Mouse (Mus musculus) B cell, adult (primary cell): ENCODE data around the gene Slc17a2. TPM values are rescaled to one million over a fixed set of nuclear protein-coding genes. Genes with fewer than 3 reads are reported as not detected.

Source experiments
- total RNA-seq: library from RNA; stranded (reverse); gene quantifications from 4 replicates; pipeline ENCODE4 v1.2.4, GENCODE M21; 2023; ENCODE audit not compliant: inconsistent age

Slc17a2 gene
- not detected in 4 replicates for total RNA-seq

GRCm38 (mm10) chr13:23806422-23807052 lies at the start of gene Slc17a2:
TSS of gene Slc17a2 (plus strand) at chr13:23806993.

GRCm38 (mm10) chr13:23760972-23761864 lies 45.6 kb upstream of the Slc17a2 start, which contains the start of gene Hist1h4a:
TSS of gene Hist1h4a (minus strand) at chr13:23761230.

GRCm38 (mm10) chr13:23761871-23762821 lies 44.6 kb upstream of the Slc17a2 start, which contains the start of gene Hist1h3a:
TSS of gene Hist1h3a (minus strand) at chr13:23762386.

GRCm38 (mm10) chr13:23763586-23764323 lies 43.0 kb upstream of the Slc17a2 start, which contains the start of gene Hist1h1a:
TSS of gene Hist1h1a (plus strand) at chr13:23763666.

GRCm38 (mm10) chr13:23769613-23770012 lies 37.2 kb upstream of the Slc17a2 start, which contains the start of gene Trim38:
TSS of gene Trim38 (plus strand) at chr13:23769913.

GRCm38 (mm10) chr13:23839308-23839707 lies 32.5 kb downstream of the Slc17a2 start, which contains the start of gene Slc17a3:
TSS of gene Slc17a3 (plus strand) at chr13:23839434.

GRCm38 (mm10) chr13:23867405-23867804 lies 60.6 kb downstream of the Slc17a2 start, which contains the start of gene Slc17a1:
TSS of gene Slc17a1 (plus strand) at chr13:23867750.

Other genes starting within 250 kb of the Slc17a2 start
- 304 to 393 TPM (median 327 TPM) in 4 replicates for gene Hist1h3e, start 244.6 kb upstream of the Slc17a2 start, total RNA-seq
- gene Hist1h2ae, start 235.8 kb upstream of the Slc17a2 start, total RNA-seq, result 14.4 to 36.0 TPM (median 25.7 TPM) in 4 replicates
- 482 to 521 TPM (median 495 TPM) in 4 replicates for gene Hist1h2bg, start 235.6 kb upstream of the Slc17a2 start, total RNA-seq
- 216 to 268 TPM (median 252 TPM) in 4 replicates for gene Hist1h2bf, start 232.8 kb upstream of the Slc17a2 start, total RNA-seq
- 41.9 to 71.0 TPM (median 49.4 TPM) in 4 replicates for gene Hist1h2ad, start 232.6 kb upstream of the Slc17a2 start, total RNA-seq
- 32.2 to 49.8 TPM (median 35.5 TPM) in 4 replicates for gene Hist1h3d, start 231.2 kb upstream of the Slc17a2 start, total RNA-seq
- 154 to 204 TPM (median 177 TPM) in 4 replicates for gene Hist1h4d, start 225.4 kb upstream of the Slc17a2 start, total RNA-seq
- 30.3 to 38.2 TPM (median 33.1 TPM) in 4 replicates for gene Hist1h2be, start 185.9 kb upstream of the Slc17a2 start, total RNA-seq
- 319 to 416 TPM (median 354 TPM) in 4 replicates for gene Hist1h1e, start 184.4 kb upstream of the Slc17a2 start, total RNA-seq
- 10.0 to 14.4 TPM (median 11.1 TPM) in 4 replicates for gene Hist1h2ac, start 123.0 kb upstream of the Slc17a2 start, total RNA-seq
- gene Hist1h2bc, start 122.8 kb upstream of the Slc17a2 start, total RNA-seq, result 19.7 to 31.0 TPM (median 21.7 TPM) in 4 replicates
- gene Hist1h1t, start 111.2 kb upstream of the Slc17a2 start, total RNA-seq, result 0.77 to 1.4 TPM (median 1.1 TPM) in 3 of 4 replicates, not detected in the other
- 186 to 254 TPM (median 213 TPM) in 4 replicates for gene Hist1h4c, start 108.5 kb upstream of the Slc17a2 start, total RNA-seq
- gene Hfe, start 96.1 kb upstream of the Slc17a2 start, total RNA-seq, result 0.69 to 2.2 TPM (median 1.4 TPM) in 4 replicates
- gene Hist1h1c, start 68.2 kb upstream of the Slc17a2 start, total RNA-seq, result 908 to 1,217 TPM (median 961 TPM) in 4 replicates
- 12.3 to 17.5 TPM (median 15.7 TPM) in 4 replicates for gene Hist1h3c, start 61.4 kb upstream of the Slc17a2 start, total RNA-seq
- 71.4 to 93.9 TPM (median 80.8 TPM) in 4 replicates for gene Hist1h2bb, start 60.3 kb upstream of the Slc17a2 start, total RNA-seq
- 70.2 to 102 TPM (median 85.3 TPM) in 4 replicates for gene Hist1h2ab, start 55.9 kb upstream of the Slc17a2 start, total RNA-seq
- gene Hist1h3b, start 54.7 kb upstream of the Slc17a2 start, total RNA-seq, result 58.2 to 88.1 TPM (median 67.4 TPM) in 4 replicates
- 102 to 129 TPM (median 105 TPM) in 4 replicates for gene Hist1h4b, start 50.0 kb upstream of the Slc17a2 start, total RNA-seq
- gene Hist1h4a, start 45.8 kb upstream of the Slc17a2 start, total RNA-seq, result 166 to 182 TPM (median 176 TPM) in 4 replicates
- 384 to 431 TPM (median 397 TPM) in 4 replicates for gene Hist1h3a, start 44.6 kb upstream of the Slc17a2 start, total RNA-seq
- gene Hist1h1a, start 43.3 kb upstream of the Slc17a2 start, total RNA-seq, result 34.9 to 57.5 TPM (median 37.6 TPM) in 4 replicates
- gene Trim38, start 37.1 kb upstream of the Slc17a2 start, total RNA-seq, result not detected in 4 replicates
- gene Slc17a3, start 32.4 kb downstream of the Slc17a2 start, total RNA-seq, result not detected in 4 replicates
- gene Slc17a1, start 60.8 kb downstream of the Slc17a2 start, total RNA-seq, result not detected in 4 replicates
- not detected in 4 replicates for gene Slc17a4, start 108.0 kb downstream of the Slc17a2 start, total RNA-seq
- not detected in 4 replicates for gene Hist1h2ba, start 127.2 kb downstream of the Slc17a2 start, total RNA-seq
- gene Hist1h2aa, start 127.5 kb downstream of the Slc17a2 start, total RNA-seq, result not detected in 4 replicates
- not detected in 4 replicates for gene Scgn, start 184.2 kb downstream of the Slc17a2 start, total RNA-seq